Mouse (Mus musculus) ES-E14 (cell line): ENCODE measurements around the gene Dnajc21. TPM values are rescaled to one million over a fixed set of nuclear protein-coding genes. Genes with fewer than 3 reads are reported as not detected.

Experiments used
- DNase-seq: peaks from one replicate; pipeline ENCODE4 v3.0.0-alpha.2; 2013; ENCODE audit warnings: low read depth, low spot score
- H3K27ac ChIP-seq: 2 replicates; pipeline ENCODE4 v1.5.1; 2012; ENCODE audit warnings: low read depth, mild to moderate bottlenecking, low read length, moderate library complexity, mixed read lengths; ENCODE audit not compliant: poor library complexity, insufficient read depth, severe bottlenecking
- H3K36me3 ChIP-seq: 2 replicates; pipeline ENCODE4 v1.6.1; 2012; ENCODE audit warnings: mild to moderate bottlenecking, low read length, moderate library complexity, mixed read lengths; ENCODE audit not compliant: control insufficient read depth, poor library complexity, insufficient read depth, severe bottlenecking
- H3K4me1 ChIP-seq, 2 experiments: fragments of 150-350 bp in 1 of 2; sonication (generic) in 1 of 2; 2 replicates each; pipeline ENCODE4 v1.6.1; 2012; ENCODE audit warnings: low read length in 2 of 2, mild to moderate bottlenecking in 1 of 2, mixed read lengths in 1 of 2; ENCODE audit not compliant: control insufficient read depth in 2 of 2, insufficient read depth in 2 of 2, poor library complexity in 1 of 2
- H3K4me3 ChIP-seq, 2 experiments: fragments of 150-350 bp in 1 of 2; sonication (generic) in 1 of 2; 2 replicates each; pipeline ENCODE4 v1.5.1; 2012; ENCODE audit warnings: low read length in 2 of 2, low read depth in 1 of 2, mild to moderate bottlenecking in 1 of 2, mixed read lengths in 1 of 2; ENCODE audit not compliant: insufficient read depth in 1 of 2, poor library complexity in 1 of 2, severe bottlenecking in 1 of 2
- H3K9ac ChIP-seq: 2 replicates; pipeline ENCODE4 v1.6.1; 2012; ENCODE audit warnings: low read depth, mild to moderate bottlenecking, low read length, mixed read lengths; ENCODE audit not compliant: poor library complexity, insufficient read depth, severe bottlenecking
- H3K9me3 ChIP-seq: fragments of 150-350 bp; sonication (generic); 2 replicates; pipeline ENCODE4 v1.6.1; 2012; ENCODE audit warnings: low read depth, mild to moderate bottlenecking, low read length; ENCODE audit not compliant: control insufficient read depth, insufficient read depth
- CHD2 ChIP-seq: IDR thresholded peaks from 2 replicates; pipeline ENCODE4 v1.6.1; 2014; ENCODE audit warnings: mild to moderate bottlenecking, low read depth, low read length, inconsistent platforms
- HCFC1 ChIP-seq: IDR thresholded peaks from 2 replicates; pipeline ENCODE4 v1.6.1; 2012; ENCODE audit warnings: low read length, inconsistent platforms, borderline replicate concordance; ENCODE audit not compliant: insufficient read depth
- MAFK ChIP-seq: IDR thresholded peaks from 2 replicates; pipeline ENCODE4 v1.6.1; 2014; ENCODE audit warnings: mild to moderate bottlenecking, low read depth, low read length, inconsistent platforms; ENCODE audit not compliant: insufficient read depth
- ZC3H11A ChIP-seq: IDR thresholded peaks from 2 replicates; pipeline ENCODE4 v1.6.1; 2012; ENCODE audit warnings: low read depth, mild to moderate bottlenecking, inconsistent platforms, low read length, borderline replicate concordance
- ZNF384 ChIP-seq: IDR thresholded peaks from 2 replicates; pipeline ENCODE4 v1.6.1; 2012; ENCODE audit warnings: low read depth, low read length, inconsistent platforms
- in situ Hi-C, 2 experiments: fragments of 600-800 bp; cut with MboI; formaldehyde crosslinking; loops; one replicate each; pipeline ENCODE4 v1.15.1; 2025; ENCODE audit warnings: low sequenced_read_pairs in 2 of 2, inconsistent platforms in 1 of 2; ENCODE audit not compliant: unreplicated experiment in 2 of 2
- total RNA-seq: library from RNA; depleted of rRNA; stranded (reverse); fragments of 300-350 nt; gene quantifications from 2 replicates; pipeline ENCODE4 v1.2.3, GENCODE M21; 2012

Gene Dnajc21
- total RNA-seq, 1 experiment, result 46.8 TPM

DNA sequence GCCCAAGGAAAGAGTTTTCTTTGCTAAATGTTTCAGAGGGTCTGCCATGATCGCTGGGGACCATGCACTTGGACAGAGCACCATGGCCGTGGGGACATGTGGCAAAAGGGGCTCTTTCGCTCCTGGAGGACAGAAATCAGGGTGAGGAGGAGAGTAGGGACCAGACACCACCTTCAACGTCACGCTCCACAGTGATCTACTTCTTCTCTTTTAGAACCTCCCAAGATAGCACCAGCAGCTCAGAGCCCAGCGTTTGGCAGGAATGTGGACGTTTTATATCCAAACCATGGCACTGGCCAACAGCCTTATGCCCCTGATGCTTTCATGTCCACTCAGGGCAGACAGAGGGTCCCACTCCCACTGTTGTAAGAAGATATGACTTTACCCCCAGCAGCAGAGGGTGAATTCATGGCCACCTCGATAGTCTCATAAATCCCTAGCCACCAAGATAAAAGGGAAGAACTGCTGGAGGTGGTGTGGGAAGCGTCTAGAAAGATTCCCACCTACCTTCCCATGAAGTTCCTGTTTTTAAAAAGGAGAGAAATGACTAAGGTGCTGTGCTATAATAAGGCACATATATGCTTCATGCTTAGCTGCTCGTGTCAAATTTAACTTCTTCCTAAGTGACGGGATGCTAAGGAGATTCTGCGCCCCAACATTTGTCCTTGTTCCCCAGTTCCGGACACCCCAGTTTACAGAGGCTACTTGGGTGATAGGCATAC is 43.6 kb downstream of the Dnajc21 start:
- no peak overlapping the region for H3K27ac ChIP-seq
- H3K4me1 ChIP-seq, result no peaks in the 10 kb centered on the region
- DNase-seq, result no peak
- H3K4me3 ChIP-seq, result no peak overlapping the region
- no peaks in the 10 kb centered on the region for H3K9me3 ChIP-seq
- in situ Hi-C loops, result no loop called here
- no peak for TF ChIP-seq CHD2
- no peak for TF ChIP-seq ZNF384
- TF ChIP-seq ZC3H11A, result no peak
- TF ChIP-seq HCFC1, result no peak
- no peak for TF ChIP-seq MAFK
- H3K36me3 ChIP-seq, result no peaks in the 10 kb centered on the region
- no peak overlapping the region for H3K9ac ChIP-seq

DNA sequence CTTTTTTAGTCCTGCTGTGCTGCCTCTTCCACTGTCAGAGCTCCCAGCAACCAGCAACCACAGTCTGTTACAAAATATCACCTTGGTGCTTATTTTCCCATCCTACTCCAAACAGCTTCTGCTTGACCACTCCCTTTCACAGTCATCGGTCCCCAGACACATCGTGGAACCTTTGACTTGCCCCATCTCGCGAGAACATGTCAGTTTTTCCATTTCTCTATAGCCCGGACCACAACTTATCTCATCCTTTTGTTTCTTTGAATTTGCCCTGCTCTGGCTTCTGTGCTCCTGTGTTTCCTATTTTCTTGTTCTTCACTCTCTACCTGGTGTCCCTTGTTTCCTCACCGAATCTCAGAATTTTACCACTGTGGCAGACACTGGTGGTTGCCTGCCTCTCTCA is 44.2 kb downstream of the Dnajc21 start:
- TF ChIP-seq CHD2 (peak; percentile 67; the same call in 1 of the 2 replicates), MAFK (no peak)
- in situ Hi-C loops, result no loop called here
- H3K4me1 ChIP-seq, result no peaks in the 10 kb centered on the region

DNA sequence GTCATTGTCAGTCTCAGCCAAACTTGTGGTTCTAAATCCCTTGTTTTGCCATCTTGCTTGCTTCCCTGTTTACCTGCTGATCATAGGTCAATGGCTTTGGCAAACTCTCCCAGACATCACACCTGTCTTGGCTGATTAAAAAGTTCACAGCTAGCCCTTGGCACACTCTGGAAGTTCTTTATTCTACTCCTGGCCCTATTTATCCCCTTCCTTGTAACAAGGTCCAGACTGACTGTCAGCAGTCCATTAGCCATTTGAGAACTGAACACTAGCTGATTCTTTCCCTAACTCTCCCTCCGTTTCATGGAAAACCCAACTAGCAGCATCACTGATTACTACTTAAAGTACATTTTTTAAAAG is 48.6 kb downstream of the Dnajc21 start:
- DNase-seq, result no peak
- H3K4me3 ChIP-seq, result no peak overlapping the region
- no peak overlapping the region for H3K27ac ChIP-seq
- H3K4me1 ChIP-seq, result no peaks in the 10 kb centered on the region
- TF ChIP-seq ZC3H11A (no peak), CHD2 (no peak), MAFK (no peak), ZNF384 (no peak), HCFC1 (no peak)
- in situ Hi-C loops, result no loop called here
- H3K9ac ChIP-seq, result no peak overlapping the region
- no peaks in the 10 kb centered on the region for H3K36me3 ChIP-seq
- H3K9me3 ChIP-seq, result no peaks in the 10 kb centered on the region

More for the DNA sequence above, 44.2 kb downstream of the Dnajc21 start:
- Histone ChIP-seq H3K9me3 (no peaks in the 10 kb centered on the region), H3K36me3 (no peaks in the 10 kb centered on the region), H3K4me3 (no peak overlapping the region), H3K27ac (no peak overlapping the region), H3K9ac (no peak overlapping the region)
- no peak for DNase-seq

DNA sequence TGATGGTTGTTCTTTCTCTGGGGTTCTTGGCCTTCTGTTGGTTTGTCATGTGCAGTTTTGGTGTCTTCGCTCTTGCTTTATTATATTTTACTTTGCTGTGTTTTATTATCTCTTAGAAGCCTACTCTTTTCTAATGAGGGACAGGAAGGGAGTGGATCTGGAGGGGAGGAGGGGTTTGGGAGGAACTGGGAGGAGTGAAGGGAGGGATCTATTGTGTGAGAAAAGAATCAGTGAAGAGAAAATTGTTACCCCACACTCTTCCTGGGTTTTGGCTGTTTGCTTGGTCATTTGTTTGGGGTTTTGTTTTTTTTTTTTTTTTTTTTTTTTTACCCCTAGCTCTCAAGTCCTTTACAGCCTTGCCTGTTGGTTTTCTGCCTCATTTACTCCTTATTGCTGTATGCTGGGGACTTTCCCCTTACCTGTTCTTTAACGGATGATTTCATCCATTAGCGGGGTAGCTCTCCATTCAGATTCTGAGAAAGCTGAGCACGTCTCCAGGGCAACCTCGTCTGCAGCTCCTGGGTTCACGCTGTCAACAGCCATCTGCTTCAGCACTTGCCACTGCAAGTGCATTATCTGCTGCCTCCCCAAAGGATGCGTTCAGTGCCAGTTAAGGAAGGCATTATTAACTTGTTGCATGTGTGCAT is 49.1 kb downstream of the Dnajc21 start:
- no peaks in the 10 kb centered on the region for H3K36me3 ChIP-seq
- no peak overlapping the region for H3K9ac ChIP-seq
- H3K27ac ChIP-seq, result no peak overlapping the region
- no peak for DNase-seq
- in situ Hi-C loops, result no loop called here
- no peaks in the 10 kb centered on the region for H3K4me1 ChIP-seq
- no peak overlapping the region for H3K4me3 ChIP-seq
- no peaks in the 10 kb centered on the region for H3K9me3 ChIP-seq
- TF ChIP-seq HCFC1 (no peak), ZC3H11A (no peak), MAFK (no peak), CHD2 (no peak), ZNF384 (0 out of 2 replicates have a peak, but pooled peaks have one; percentile 11)
